Mouse (Mus musculus) limb, embryonic 14.5 days (tissue): Measurements from ENCODE around the gene Scpep1. TPM values are rescaled to one million over a fixed set of nuclear protein-coding genes. Genes with fewer than 3 reads are reported as not detected.

Experiments used
- ATAC-seq: fragments of 200-750 bp; cut with Nextera tagmentation; 2 replicates; pipeline ENCODE4 v1.8.0; 2017; ENCODE audit warnings: low read depth, moderate number of reproducible peaks, moderate TSS enrichment; ENCODE audit not compliant: low FRiP score
- DNase-seq: peaks from one replicate; pipeline ENCODE4 v3.0.0-alpha.2; 2015; ENCODE audit warnings: low spot score
- H3K27ac ChIP-seq: fragments of 300-500 bp; sonication (generic); replicated peaks from 2 replicates; pipeline ENCODE4 v1.5.1; 2014; ENCODE audit warnings: low read depth, mild to moderate bottlenecking, low read length, moderate library complexity, mixed read lengths
- H3K27me3 ChIP-seq: fragments of 300-500 bp; sonication (generic); 2 replicates; pipeline ENCODE4 v1.6.1; 2014; ENCODE audit warnings: low read length, mixed read lengths; ENCODE audit not compliant: control insufficient read depth, insufficient read depth
- H3K36me3 ChIP-seq: fragments of 300-500 bp; sonication (generic); 2 replicates; pipeline ENCODE4 v1.6.1; 2014; ENCODE audit warnings: mild to moderate bottlenecking, low read length, moderate library complexity, mixed read lengths; ENCODE audit not compliant: control insufficient read depth, insufficient read depth
- H3K4me1 ChIP-seq: fragments of 300-500 bp; sonication (generic); 2 replicates; pipeline ENCODE4 v1.6.1; 2014; ENCODE audit warnings: antibody characterized with exemption, low read length, mixed read lengths; ENCODE audit not compliant: control insufficient read depth, insufficient read depth
- H3K4me2 ChIP-seq: fragments of 300-500 bp; sonication (generic); replicated peaks from 2 replicates; pipeline ENCODE4 v1.6.1; 2014; ENCODE audit warnings: low read depth, mild to moderate bottlenecking, low read length, moderate library complexity; ENCODE audit not compliant: severe bottlenecking
- H3K4me3 ChIP-seq: fragments of 300-500 bp; sonication (generic); replicated peaks from 2 replicates; pipeline ENCODE4 v1.5.1; 2014; ENCODE audit warnings: low read length
- H3K9ac ChIP-seq: fragments of 300-500 bp; sonication (generic); 2 replicates; pipeline ENCODE4 v1.6.1; 2014; ENCODE audit warnings: mild to moderate bottlenecking, low read depth, low read length, moderate library complexity; ENCODE audit not compliant: severe bottlenecking
- H3K9me3 ChIP-seq: fragments of 300-500 bp; sonication (generic); 2 replicates; pipeline ENCODE4 v1.6.1; 2016; ENCODE audit warnings: low read length; ENCODE audit not compliant: control insufficient read depth
- POLR2A ChIP-seq: fragments of 200-500 bp; IDR thresholded peaks from 2 replicates; pipeline ENCODE4 v1.8.0; 2012; ENCODE audit warnings: inconsistent platforms, mild to moderate bottlenecking, moderate library complexity, borderline replicate concordance; ENCODE audit not compliant: insufficient read depth, insufficient read length; ENCODE audit errors: extremely low read depth
- WGBS: fragments of 180-500 bp; shearing (Covaris S2); extraction: QIAGEN DNeasy Blood & Tissue Kit; methylation state at CpG from one replicate; pipeline ENCODE4 v1.1.7; 2014; 5-methylcytosine and 5-hydroxymethylcytosine counted together
- polyA plus RNA-seq, 2 experiments: library from polyadenylated mRNA; depleted of rRNA in 1 of 2; stranded (reverse) in 1 of 2; unstranded in 1 of 2; fragments of >200 nt; fragmentation: Nextera tagmentation in 1 of 2; extraction: Ambion mirVana in 1 of 2; gene quantifications; 2 replicates each; pipeline versions ENCODE4 v1.2.1 to v1.2.3; 2012 to 2014

Gene Scpep1
- polyA plus RNA-seq, 2 experiments, result 46.5 to 83.5 TPM

DNA sequence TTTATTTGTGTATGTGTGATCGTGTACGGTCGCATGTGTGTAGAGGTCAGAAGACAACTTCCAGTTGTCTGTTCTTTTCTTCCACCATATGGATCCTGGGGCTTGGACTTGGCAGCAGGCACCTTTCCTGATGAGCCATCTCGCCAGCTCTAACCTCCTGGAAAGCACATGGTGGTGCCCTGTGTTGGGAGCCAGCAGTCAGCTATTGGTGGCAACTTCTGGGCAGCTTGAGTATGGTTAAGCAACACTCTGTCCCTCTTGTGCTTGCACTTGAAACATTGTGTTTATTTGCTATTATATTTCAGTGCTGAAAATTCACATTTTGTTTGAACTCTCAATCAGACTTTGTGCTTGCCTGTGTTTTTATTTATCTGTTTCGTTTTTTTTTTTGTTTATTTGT is 33.7 kb upstream of the Scpep1 start:
- H3K4me1 ChIP-seq, result no peaks in the 10 kb centered on the region
- WGBS, result 81% methylated on average over 5 of the region's 5 CpGs
- H3K4me3 ChIP-seq, result no peak overlapping the region
- H3K27me3 ChIP-seq, result no peaks in the 10 kb centered on the region
- no peak overlapping the region for H3K27ac ChIP-seq
- no peak for DNase-seq
- H3K9me3 ChIP-seq, result no peaks in the 10 kb centered on the region
- ATAC-seq, result no peak
- peaks cover 46% of the 10 kb centered on the region for H3K36me3 ChIP-seq
- TF ChIP-seq POLR2A, result no peak
- no peak overlapping the region for H3K9ac ChIP-seq
- H3K4me2 ChIP-seq, result no peak overlapping the region

DNA sequence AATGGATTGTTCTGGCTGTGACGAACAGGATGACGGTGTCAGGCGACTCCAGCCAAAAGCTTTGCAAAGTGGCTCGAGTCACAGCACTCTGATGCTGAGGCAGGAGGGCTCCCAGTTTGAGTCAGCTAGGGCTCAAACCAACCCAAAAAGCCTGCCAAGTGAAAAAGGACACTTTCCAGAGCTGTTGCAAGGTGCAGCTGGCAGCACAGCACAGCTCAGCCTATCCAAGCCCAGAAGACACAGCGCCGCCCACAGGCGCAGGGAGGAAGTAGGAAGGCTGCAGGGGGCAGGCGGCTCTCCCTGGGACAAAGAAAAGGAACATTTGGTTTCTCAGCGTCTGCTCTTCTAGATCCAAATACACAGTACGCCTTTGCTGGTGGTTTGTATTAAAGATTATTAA is 31.4 kb upstream of the Scpep1 start:
- no peaks in the 10 kb centered on the region for H3K4me1 ChIP-seq
- no peak for TF ChIP-seq POLR2A
- no peak overlapping the region for H3K4me3 ChIP-seq
- H3K36me3 ChIP-seq, result peaks cover 66% of the 10 kb centered on the region
- H3K9me3 ChIP-seq, result no peaks in the 10 kb centered on the region
- ATAC-seq (no peak), DNase-seq (no peak)
- WGBS, result 88% methylated on average over 10 of the region's 10 CpGs
- no peak overlapping the region for H3K9ac ChIP-seq
- H3K4me2 ChIP-seq, result no peak overlapping the region
- no peak overlapping the region for H3K27ac ChIP-seq
- H3K27me3 ChIP-seq, result no peaks in the 10 kb centered on the region

DNA sequence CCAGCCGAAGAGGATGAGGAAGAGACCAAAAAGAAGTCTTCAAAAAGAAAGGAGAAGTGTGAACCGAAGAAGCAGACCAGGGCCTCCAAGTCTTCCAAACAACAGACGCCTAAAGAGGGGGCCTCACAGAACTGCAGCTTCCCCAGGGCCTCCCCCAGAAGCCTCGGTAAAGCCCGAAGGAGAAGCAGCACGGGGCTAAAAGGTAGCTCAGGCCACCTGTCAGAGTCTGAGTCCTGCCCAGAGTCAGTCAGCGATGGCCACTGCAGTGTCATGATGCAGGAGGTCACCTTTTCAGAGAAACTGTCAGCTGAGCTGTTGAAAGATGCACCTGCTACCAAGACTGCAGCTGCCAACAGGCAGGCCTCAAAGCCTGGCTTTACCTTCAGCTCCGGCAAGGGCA is 26.1 kb upstream of the Scpep1 start:
- H3K4me2 ChIP-seq, result no peak overlapping the region
- H3K4me1 ChIP-seq, result no peaks in the 10 kb centered on the region
- no peak overlapping the region for H3K9ac ChIP-seq
- H3K27ac ChIP-seq, result no peak overlapping the region
- no peak for DNase-seq
- H3K4me3 ChIP-seq, result no peak overlapping the region
- 87% methylated on average over 8 of the region's 8 CpGs for WGBS
- peaks cover 43% of the 10 kb centered on the region for H3K36me3 ChIP-seq
- no peaks in the 10 kb centered on the region for H3K27me3 ChIP-seq
- TF ChIP-seq POLR2A, result no peak
- no peak for ATAC-seq
- H3K9me3 ChIP-seq, result no peaks in the 10 kb centered on the region

DNA sequence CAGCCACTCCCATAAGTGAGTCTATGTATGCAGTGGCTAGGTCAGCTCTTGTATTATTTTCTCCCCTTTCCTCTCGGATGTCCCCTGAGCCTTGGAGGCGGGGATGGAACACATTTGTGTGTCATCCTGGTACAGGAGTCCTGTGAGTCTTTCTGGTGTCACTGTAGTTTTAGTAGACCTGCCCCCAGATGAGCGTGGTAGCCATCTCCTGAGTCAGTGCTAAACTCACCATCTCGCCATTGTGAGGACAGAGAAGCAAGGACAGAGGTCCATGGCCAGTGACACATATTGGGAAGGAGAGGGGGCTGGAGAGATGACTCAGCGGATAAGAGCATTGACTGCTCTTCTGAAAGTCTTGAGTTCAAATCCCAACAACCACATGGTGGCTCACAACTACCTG is 21.9 kb upstream of the Scpep1 start:
- Histone ChIP-seq H3K4me3 (no peak overlapping the region), H3K36me3 (peaks cover 11% of the 10 kb centered on the region), H3K27ac (no peak overlapping the region), H3K9me3 (no peaks in the 10 kb centered on the region), H3K4me2 (no peak overlapping the region), H3K4me1 (0 out of 2 replicates have a peak, but pooled peaks cover 4% of the 10 kb centered on the region), H3K9ac (no peak overlapping the region), H3K27me3 (no peaks in the 10 kb centered on the region)
- 96% methylated on average over 5 of the region's 5 CpGs for WGBS
- no peak for DNase-seq
- TF ChIP-seq POLR2A, result no peak
- no peak for ATAC-seq

DNA sequence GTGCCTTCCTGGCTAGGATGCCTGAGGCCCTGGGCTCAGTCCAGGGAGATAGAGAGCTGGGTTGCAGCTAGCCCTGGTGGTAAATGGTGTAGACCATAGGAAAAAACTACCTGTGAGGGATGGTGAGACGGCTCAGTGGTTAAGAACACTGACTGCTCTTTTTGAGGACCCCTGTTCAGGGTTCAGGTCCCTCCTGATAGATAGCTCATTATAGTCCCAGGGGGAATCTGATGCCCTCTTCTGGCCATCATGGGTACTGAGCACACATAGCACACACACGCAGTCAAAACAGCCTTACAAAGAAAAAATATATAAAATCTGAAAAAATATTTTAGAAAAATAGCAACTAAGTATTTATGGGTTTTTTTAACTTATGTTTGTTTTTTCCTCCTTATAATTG is 21.1 kb upstream of the Scpep1 start:
- no peak for ATAC-seq

More for the DNA sequence above, 21.1 kb upstream of the Scpep1 start:
- Histone ChIP-seq H3K4me3 (no peak overlapping the region), H3K4me2 (no peak overlapping the region), H3K9ac (no peak overlapping the region), H3K36me3 (peaks cover 2% of the 10 kb centered on the region; the same call in 1 of the 2 replicates), H3K27me3 (no peaks in the 10 kb centered on the region), H3K9me3 (no peaks in the 10 kb centered on the region), H3K27ac (no peak overlapping the region), H3K4me1 (0 out of 2 replicates have a peak, but pooled peaks cover 4% of the 10 kb centered on the region)
- no peak for DNase-seq
- no peak for TF ChIP-seq POLR2A
- WGBS, result 94% methylated on average over 2 of the region's 2 CpGs
